Mouse (Mus musculus): ENCODE measurements around the gene Cipc. TPM values are rescaled to one million over a fixed set of nuclear protein-coding genes. Genes with fewer than 3 reads are reported as not detected.

Cipc gene
- polyA plus RNA-seq, 1 experiment: 0.61 TPM

- Histone ChIP-seq H3K9me3 (ENCODE audit: control insufficient read depth, low read length) (no peaks in the 10 kb centered on the region), H3K4me1 (ENCODE audit: control insufficient read depth) (no peaks in the 10 kb centered on the region), H3K4me3 (replicated peaks) (no peak within 1 kb of the TSS), H3K36me3 (ENCODE audit: control insufficient read depth) (no peaks in the 10 kb centered on the region), H3K27me3 (ENCODE audit: control insufficient read depth) (peaks cover 59% of the 10 kb centered on the region)
- TF ChIP-seq GATA1 (IDR thresholded peaks at IDR 0.05; ENCODE audit: low read length) (no peak), TAL1 (IDR thresholded peaks at IDR 0.05; ENCODE audit: low read length) (no peak)
Observed at GRCm38 (mm10) chr12:86989890-86990754, 43.3 kb downstream of the Cipc start, which contains the start of gene Zdhhc22. Zdhhc22 (minus strand) TSS chr12:86990430.

- Histone ChIP-seq H3K36me3 (ENCODE audit: control insufficient read depth) (no peaks in the 10 kb centered on the region), H3K27me3 (ENCODE audit: control insufficient read depth) (peaks cover 58% of the 10 kb centered on the region), H3K4me3 (replicated peaks) (no peak overlapping the region), H3K4me1 (ENCODE audit: control insufficient read depth) (no peaks in the 10 kb centered on the region), H3K9me3 (ENCODE audit: control insufficient read depth, low read length) (no peaks in the 10 kb centered on the region)
- TF ChIP-seq TAL1 (IDR thresholded peaks at IDR 0.05; ENCODE audit: low read length) (no peak), GATA1 (IDR thresholded peaks at IDR 0.05; ENCODE audit: low read length) (no peak)
Observed at GRCm38 (mm10) chr12:86990755-86991110, 43.9 kb downstream of the Cipc start.

- TF ChIP-seq TAL1 (IDR thresholded peaks at IDR 0.05; ENCODE audit: low read length): no peak
Observed at GRCm38 (mm10) chr12:86994166-86994565, 47.3 kb downstream of the Cipc start.

GRCm38 (mm10) chr12:86994776-86995175 is 47.9 kb downstream of the Cipc start:
- H3K27me3 ChIP-seq (ENCODE audit: control insufficient read depth): peaks cover 25% of the 10 kb centered on the region
- H3K9me3 ChIP-seq (ENCODE audit: control insufficient read depth, low read length): no peaks in the 10 kb centered on the region
- H3K36me3 ChIP-seq (ENCODE audit: control insufficient read depth): no peaks in the 10 kb centered on the region
- no peak for TF ChIP-seq GATA1 (IDR thresholded peaks at IDR 0.05; ENCODE audit: low read length)
- no peak overlapping the region for H3K4me3 ChIP-seq (replicated peaks)
- no peaks in the 10 kb centered on the region for H3K4me1 ChIP-seq (ENCODE audit: control insufficient read depth)

More at GRCm38 (mm10) chr12:86994166-86994565, 47.3 kb downstream of the Cipc start:
- H3K4me1 ChIP-seq (ENCODE audit: control insufficient read depth): no peaks in the 10 kb centered on the region
- no peaks in the 10 kb centered on the region for H3K36me3 ChIP-seq (ENCODE audit: control insufficient read depth)
- no peak overlapping the region for H3K4me3 ChIP-seq (replicated peaks)
- H3K27me3 ChIP-seq (ENCODE audit: control insufficient read depth): peaks cover 31% of the 10 kb centered on the region
- no peaks in the 10 kb centered on the region for H3K9me3 ChIP-seq (ENCODE audit: control insufficient read depth, low read length)

GRCm38 (mm10) chr12:86995931-86996330 is 49.1 kb downstream of the Cipc start:
- H3K27me3 ChIP-seq (ENCODE audit: control insufficient read depth): peaks cover 13% of the 10 kb centered on the region
- no peak for TF ChIP-seq GATA1 (IDR thresholded peaks at IDR 0.05; ENCODE audit: low read length)
- TF ChIP-seq TAL1 (IDR thresholded peaks at IDR 0.05; ENCODE audit: low read length): no peak
- no peak overlapping the region for H3K4me3 ChIP-seq (replicated peaks)
- H3K4me1 ChIP-seq (ENCODE audit: control insufficient read depth): no peaks in the 10 kb centered on the region
- no peaks in the 10 kb centered on the region for H3K36me3 ChIP-seq (ENCODE audit: control insufficient read depth)
- H3K9me3 ChIP-seq (ENCODE audit: control insufficient read depth, low read length): no peaks in the 10 kb centered on the region

- TF ChIP-seq GATA1 (IDR thresholded peaks at IDR 0.05; ENCODE audit: low read length) (no peak), TAL1 (IDR thresholded peaks at IDR 0.05; ENCODE audit: low read length) (no peak)
- H3K9me3 ChIP-seq (ENCODE audit: control insufficient read depth, low read length): no peaks in the 10 kb centered on the region
- H3K4me1 ChIP-seq (ENCODE audit: control insufficient read depth): no peaks in the 10 kb centered on the region
- no peaks in the 10 kb centered on the region for H3K36me3 ChIP-seq (ENCODE audit: control insufficient read depth)
- H3K27me3 ChIP-seq (ENCODE audit: control insufficient read depth): no peaks in the 10 kb centered on the region
- H3K4me3 ChIP-seq (replicated peaks): no peak overlapping the region
Observed at GRCm38 (mm10) chr12:86998699-86999098, 51.9 kb downstream of the Cipc start.

- Histone ChIP-seq H3K4me1 (ENCODE audit: control insufficient read depth) (no peaks in the 10 kb centered on the region), H3K36me3 (ENCODE audit: control insufficient read depth) (no peaks in the 10 kb centered on the region), H3K27me3 (ENCODE audit: control insufficient read depth) (no peaks in the 10 kb centered on the region), H3K4me3 (replicated peaks) (no peak overlapping the region), H3K9me3 (ENCODE audit: control insufficient read depth, low read length) (no peaks in the 10 kb centered on the region)
- TF ChIP-seq GATA1 (IDR thresholded peaks at IDR 0.05; ENCODE audit: low read length): no peak
- TF ChIP-seq TAL1 (IDR thresholded peaks at IDR 0.05; ENCODE audit: low read length): no peak
Observed at GRCm38 (mm10) chr12:86999283-86999820, 52.5 kb downstream of the Cipc start.

- no peaks in the 10 kb centered on the region for H3K36me3 ChIP-seq (ENCODE audit: control insufficient read depth)
- H3K4me3 ChIP-seq (replicated peaks): no peak overlapping the region
- no peak for TF ChIP-seq TAL1 (IDR thresholded peaks at IDR 0.05; ENCODE audit: low read length)
- H3K4me1 ChIP-seq (ENCODE audit: control insufficient read depth): no peaks in the 10 kb centered on the region
- H3K27me3 ChIP-seq (ENCODE audit: control insufficient read depth): no peaks in the 10 kb centered on the region
- H3K9me3 ChIP-seq (ENCODE audit: control insufficient read depth, low read length): no peaks in the 10 kb centered on the region
Observed at GRCm38 (mm10) chr12:87000151-87000839, 53.5 kb downstream of the Cipc start.

- H3K9me3 ChIP-seq (ENCODE audit: control insufficient read depth, low read length): no peaks in the 10 kb centered on the region
- H3K36me3 ChIP-seq (ENCODE audit: control insufficient read depth): no peaks in the 10 kb centered on the region
- H3K4me1 ChIP-seq (ENCODE audit: control insufficient read depth): no peaks in the 10 kb centered on the region
- TF ChIP-seq TAL1 (IDR thresholded peaks at IDR 0.05; ENCODE audit: low read length): no peak
- TF ChIP-seq GATA1 (IDR thresholded peaks at IDR 0.05; ENCODE audit: low read length): no peak
- no peak overlapping the region for H3K4me3 ChIP-seq (replicated peaks)
- no peaks in the 10 kb centered on the region for H3K27me3 ChIP-seq (ENCODE audit: control insufficient read depth)
Observed at GRCm38 (mm10) chr12:87000840-87001176, 54.0 kb downstream of the Cipc start.
